Mouse (Mus musculus) myocyte (in vitro differentiated cells): Measurements from ENCODE around the gene Lrrc75a. TPM values are rescaled to one million over a fixed set of nuclear protein-coding genes. Genes with fewer than 3 reads are reported as not detected.

Experiments used
- H3K27me3 ChIP-seq: one replicate; pipeline ENCODE4 v1.6.1; 2011; ENCODE audit not compliant: control insufficient read depth, insufficient read depth, insufficient read length
- H3K36me3 ChIP-seq: one replicate; pipeline ENCODE4 v1.6.1; 2011; ENCODE audit not compliant: control insufficient read depth, insufficient read depth
- H3K4me2 ChIP-seq: one replicate; pipeline ENCODE4 v1.6.1; 2011; ENCODE audit warnings: low read depth, control low read depth
- H3K4me3 ChIP-seq: one replicate; pipeline ENCODE4 v1.5.1; 2011; ENCODE audit warnings: mild to moderate bottlenecking, control low read depth, moderate library complexity
- H3K79me2 ChIP-seq: one replicate; pipeline ENCODE4 v1.6.1; 2011; ENCODE audit not compliant: control insufficient read depth, insufficient read depth
- H3ac ChIP-seq: one replicate; pipeline ENCODE4 v1.6.1; 2011; ENCODE audit not compliant: control insufficient read depth, insufficient read length
- CEBPB ChIP-seq: IDR thresholded peaks from 2 replicates; pipeline ENCODE4 v1.6.1; 2011; ENCODE audit warnings: mild to moderate bottlenecking, moderate library complexity; ENCODE audit not compliant: poor library complexity, insufficient read depth, severe bottlenecking
- E2F4 ChIP-seq: IDR thresholded peaks from one replicate; pipeline ENCODE4 v1.6.1; 2011; ENCODE audit warnings: mild to moderate bottlenecking, control low read depth, moderate library complexity; ENCODE audit not compliant: insufficient read depth
- MAX ChIP-seq: IDR thresholded peaks from one replicate; pipeline ENCODE4 v1.6.1; 2011; ENCODE audit warnings: low read depth, mild to moderate bottlenecking, control low read depth
- MYOD1 ChIP-seq, 3 experiments: IDR thresholded peaks; one replicate each; pipeline ENCODE4 v1.6.1; 2011; ENCODE audit warnings: control low read depth in 2 of 3, low read depth in 2 of 3, mild to moderate bottlenecking in 2 of 3, moderate library complexity in 1 of 3; ENCODE audit not compliant: insufficient read length in 2 of 3, control insufficient read depth in 1 of 3
- MYOG ChIP-seq, 3 experiments: IDR thresholded peaks; one replicate each; pipeline ENCODE4 v1.6.1; 2011; ENCODE audit warnings: control low read depth in 2 of 3, low read depth in 2 of 3, mild to moderate bottlenecking in 2 of 3; ENCODE audit not compliant: insufficient read length in 2 of 3, control insufficient read depth in 1 of 3, insufficient read depth in 1 of 3
- POLR2A ChIP-seq: IDR thresholded peaks from one replicate; pipeline ENCODE4 v1.6.1; 2011; ENCODE audit warnings: low read depth, mild to moderate bottlenecking, control low read depth, moderate library complexity; ENCODE audit not compliant: insufficient read length
- POLR2AphosphoS2 ChIP-seq: IDR thresholded peaks from one replicate; pipeline ENCODE4 v1.6.1; 2011; ENCODE audit warnings: low read depth, control low read depth; ENCODE audit not compliant: insufficient read length
- REST ChIP-seq: IDR thresholded peaks from one replicate; pipeline ENCODE4 v1.6.1; 2011; ENCODE audit warnings: mild to moderate bottlenecking, control low read depth, moderate library complexity; ENCODE audit not compliant: insufficient read depth, insufficient read length
- SRF ChIP-seq: IDR thresholded peaks from one replicate; pipeline ENCODE4 v1.6.1; 2011; ENCODE audit warnings: low read depth; ENCODE audit not compliant: control insufficient read depth, insufficient read length
- TCF12 ChIP-seq: IDR thresholded peaks from one replicate; pipeline ENCODE4 v1.6.1; 2011; ENCODE audit warnings: mild to moderate bottlenecking, control low read depth; ENCODE audit not compliant: poor library complexity, insufficient read depth, severe bottlenecking
- TCF3 ChIP-seq: IDR thresholded peaks from one replicate; pipeline ENCODE4 v1.6.1; 2011; ENCODE audit warnings: low read depth, control low read depth; ENCODE audit not compliant: insufficient read length
- USF1 ChIP-seq: IDR thresholded peaks from one replicate; pipeline ENCODE4 v1.6.1; 2011; ENCODE audit warnings: low read depth, mild to moderate bottlenecking, control low read depth, moderate library complexity
- polyA plus RNA-seq: library from polyadenylated mRNA; unstranded; fragments of >200 nt; fragmentation: generic; extraction: Trizol; gene quantifications from one replicate; pipeline ENCODE4 v1.2.1, GENCODE M21; 2012; ENCODE audit warnings: missing spikeins

Gene Lrrc75a
- polyA plus RNA-seq, 1 experiment: 19.5 TPM

- no peak overlapping the region for H3ac ChIP-seq
- H3K79me2 ChIP-seq: peaks cover 5% of the 10 kb centered on the region
- H3K36me3 ChIP-seq: peaks cover 4% of the 10 kb centered on the region
- H3K4me3 ChIP-seq: no peak overlapping the region
- H3K4me2 ChIP-seq: peak overlapping the region; percentile 61
- no peaks in the 10 kb centered on the region for H3K27me3 ChIP-seq
- TF ChIP-seq SRF (no peak), TCF12 (no peak), MYOG (IDR thresholded peaks at IDR 0.05; ENCODE audit: control insufficient read depth in 1 of 3, insufficient read depth in 1 of 3, insufficient read length in 2 of 3, low read depth in 2 of 3) (no peak), MAX (no peak), E2F4 (no peak), REST (no peak), POLR2AphosphoS2 (no peak), CEBPB (no peak), TCF3 (no peak), USF1 (no peak), POLR2A (no peak), MYOD1 (IDR thresholded peaks at IDR 0.05; ENCODE audit: control insufficient read depth in 1 of 3, insufficient read length in 2 of 3, low read depth in 2 of 3) (no peak)
Observed at GRCm38 (mm10) chr11:62629352-62630224, 18.7 kb downstream of the Lrrc75a start.

GRCm38 (mm10) chr11:62624341-62625291 lies 23.7 kb downstream of the Lrrc75a start:
- no peak overlapping the region for H3ac ChIP-seq
- peaks cover 5% of the 10 kb centered on the region for H3K79me2 ChIP-seq
- H3K4me3 ChIP-seq: no peak overlapping the region
- peak overlapping the region; percentile 53 for H3K4me2 ChIP-seq
- H3K36me3 ChIP-seq: no peaks in the 10 kb centered on the region
- no peaks in the 10 kb centered on the region for H3K27me3 ChIP-seq
- peak; percentile 18 for TF ChIP-seq TCF3
- TF ChIP-seq SRF: no peak
- TF ChIP-seq POLR2AphosphoS2: no peak
- no peak for TF ChIP-seq TCF12
- TF ChIP-seq USF1: no peak
- no peak for TF ChIP-seq MAX
- peak in 1 of 3 experiments; percentile 29 for TF ChIP-seq MYOD1 (IDR thresholded peaks at IDR 0.05; ENCODE audit: control insufficient read depth in 1 of 3, insufficient read length in 2 of 3, low read depth in 2 of 3)
- peak in 1 of 3 experiments; percentile 55 for TF ChIP-seq MYOG (IDR thresholded peaks at IDR 0.05; ENCODE audit: control insufficient read depth in 1 of 3, insufficient read depth in 1 of 3, insufficient read length in 2 of 3, low read depth in 2 of 3)

GRCm38 (mm10) chr11:62622850-62623249 lies 25.5 kb downstream of the Lrrc75a start:
- TF ChIP-seq USF1 (no peak), E2F4 (no peak), SRF (no peak), REST (no peak), MYOG (IDR thresholded peaks at IDR 0.05; ENCODE audit: control insufficient read depth in 1 of 3, insufficient read depth in 1 of 3, insufficient read length in 2 of 3, low read depth in 2 of 3) (no peak), MAX (no peak), TCF12 (no peak), POLR2A (no peak), TCF3 (no peak), MYOD1 (IDR thresholded peaks at IDR 0.05; ENCODE audit: control insufficient read depth in 1 of 3, insufficient read length in 2 of 3, low read depth in 2 of 3) (no peak), CEBPB (no peak), POLR2AphosphoS2 (no peak)
- H3K4me3 ChIP-seq: no peak overlapping the region
- H3K4me2 ChIP-seq: no peak overlapping the region
- H3K27me3 ChIP-seq: no peaks in the 10 kb centered on the region
- H3K79me2 ChIP-seq: no peaks in the 10 kb centered on the region
- H3ac ChIP-seq: no peak overlapping the region
- H3K36me3 ChIP-seq: no peaks in the 10 kb centered on the region

- Histone ChIP-seq H3K27me3 (no peaks in the 10 kb centered on the region), H3K79me2 (no peaks in the 10 kb centered on the region), H3K36me3 (peaks cover 5% of the 10 kb centered on the region), H3K4me3 (no peak overlapping the region), H3K4me2 (no peak overlapping the region), H3ac (no peak overlapping the region)
- TF ChIP-seq CEBPB: no peak
- TF ChIP-seq USF1: no peak
- TF ChIP-seq MAX: no peak
- no peak for TF ChIP-seq MYOG (IDR thresholded peaks at IDR 0.05; ENCODE audit: control insufficient read depth in 1 of 3, insufficient read depth in 1 of 3, insufficient read length in 2 of 3, low read depth in 2 of 3)
- no peak for TF ChIP-seq E2F4
- TF ChIP-seq POLR2A: no peak
- TF ChIP-seq TCF3: no peak
- TF ChIP-seq REST: no peak
- TF ChIP-seq MYOD1 (IDR thresholded peaks at IDR 0.05; ENCODE audit: control insufficient read depth in 1 of 3, insufficient read length in 2 of 3, low read depth in 2 of 3): no peak
- no peak for TF ChIP-seq POLR2AphosphoS2
- no peak for TF ChIP-seq TCF12
- no peak for TF ChIP-seq SRF
Observed at GRCm38 (mm10) chr11:62621586-62622283, 26.6 kb downstream of the Lrrc75a start.
